Mouse (Mus musculus): ENCODE measurements around the gene Adora3.

- no peak for TF ChIP-seq CTCF (conservative IDR thresholded peaks at IDR 0.05; ENCODE audit: insufficient read depth, insufficient read length, low read depth, low read length)
- TF ChIP-seq POLR2A (IDR thresholded peaks at IDR 0.05; ENCODE audit: low read depth, low read length) = no peak
Observed at GRCm38 (mm10) chr3:105898861-105899260, 28.2 kb downstream of the Adora3 start.
